Mouse (Mus musculus): Measurements from ENCODE around the gene Tom1l2.

DNA sequence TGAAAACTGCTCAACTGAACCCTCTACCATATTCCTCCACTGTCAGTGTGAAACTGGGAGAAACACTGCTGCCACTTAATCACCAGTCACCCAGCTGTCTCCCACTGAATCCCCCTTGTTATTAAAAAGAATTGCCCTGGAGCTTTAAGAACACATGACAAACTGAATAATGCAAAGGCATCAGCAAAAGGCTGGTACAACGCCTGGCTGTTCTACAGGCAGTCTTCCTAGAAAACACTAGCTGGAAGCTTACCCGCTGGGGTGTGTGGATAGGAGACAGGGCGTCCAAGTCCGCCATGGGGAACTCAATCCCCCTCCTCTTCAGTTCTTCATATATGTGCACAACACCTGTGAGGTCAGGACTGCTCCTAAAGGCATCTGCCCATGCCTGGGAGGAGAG lies 90.3 kb downstream of the Tom1l2 start:
- TF ChIP-seq CTCF (IDR thresholded peaks at IDR 0.05): no peak
- no peak for TF ChIP-seq EP300 (IDR thresholded peaks at IDR 0.05)
